ENCODE assay signal across 13 mouse cellular contexts in the genomic region with DNA sequence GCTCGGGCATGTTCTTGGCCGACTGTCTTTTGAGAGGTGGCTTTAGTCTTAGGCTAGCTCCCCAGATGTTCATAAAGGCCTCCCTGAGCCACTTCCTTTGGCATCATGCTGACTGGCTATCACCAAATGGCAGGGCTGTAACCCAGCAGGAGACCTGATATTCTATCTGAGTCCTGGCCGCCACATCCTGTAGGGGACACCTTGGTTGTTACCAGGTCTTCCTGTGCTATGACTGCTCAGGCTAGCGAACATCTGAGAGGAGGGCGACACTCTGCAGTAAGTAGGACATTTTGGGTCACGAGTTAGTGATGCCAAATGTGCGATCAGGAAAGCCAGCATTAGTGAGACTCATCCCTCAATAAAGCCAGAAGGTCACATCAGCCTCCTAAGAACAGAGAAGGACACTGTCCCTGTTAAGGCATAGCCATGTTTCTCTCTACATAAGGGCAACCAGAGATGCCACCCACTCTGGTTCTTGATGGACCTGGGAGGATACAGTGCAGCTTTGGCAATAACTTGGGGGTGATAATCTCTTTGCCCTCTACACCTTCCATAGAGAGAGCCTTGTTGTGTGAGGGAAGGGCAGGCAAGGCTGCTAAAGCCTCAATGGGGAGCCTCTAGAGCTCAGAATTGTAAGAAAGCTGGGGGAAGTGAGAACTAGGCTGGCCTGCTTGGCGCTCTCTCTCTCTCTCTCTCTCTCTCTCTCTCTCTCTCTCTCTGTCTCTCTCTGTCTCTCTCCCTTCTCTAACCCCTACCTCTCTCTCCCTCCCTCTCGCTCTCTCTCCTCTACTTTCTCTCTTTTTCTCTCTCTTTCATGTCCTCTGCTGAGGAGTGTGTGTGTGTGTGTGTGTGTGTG. TPM values are rescaled to one million over a fixed set of nuclear protein-coding genes. Genes with fewer than 3 reads are reported as not detected.
DNase-seq lines count a peak whose midpoint lies in the region; ATAC-seq and TF ChIP-seq lines count a peak whose summit lies in the region.
"Had no signal": no experiment of that assay in that cellular context is flagged by ENCODE, and none has a peak within 500 bp of the region (broad histone marks: within the 10 kb centered on the region; RNA-seq: fewer than 3 reads in every experiment).

No protein-coding gene starts in this region.

- H3K27ac ChIP-seq in heart, embryonic 10.5 days: peak overlapping the region; percentile 48; the same call in 1 of the 2 replicates
- H3K27ac ChIP-seq in lung, embryonic 14.5 days (ENCODE audit: low read depth): no peak overlapping the region
- H3K27ac ChIP-seq in embryonic fibroblast, embryonic 13.5 days (ENCODE audit: insufficient read depth, low read length): peak overlapping the region; percentile 50

- peak; percentile 25; the same call in 1 of the 2 replicates for ATAC-seq in lung, embryonic 14.5 days (ENCODE audit: insufficient read depth)
- ATAC-seq: intestine, embryonic 16.5 days had no signal

- no peaks in the 10 kb centered on the region for H3K27me3 ChIP-seq in heart, embryonic 10.5 days (ENCODE audit: insufficient read depth, poor library complexity, severe bottlenecking)
- H3K27me3 ChIP-seq in lung, embryonic 14.5 days (ENCODE audit: insufficient read depth, low read length): no peaks in the 10 kb centered on the region

- WGBS in heart, embryonic 10.5 days: 51% methylated on average over 9 of the region's 9 CpGs
- 65% methylated on average over 9 of the region's 9 CpGs for WGBS in lung, embryonic 14.5 days

- TF ChIP-seq POLR2A in embryonic fibroblast, embryonic 13.5 days (IDR thresholded peaks at IDR 0.05; ENCODE audit: low read depth, low read length): no peak

- no peak overlapping the region for H3K9ac ChIP-seq in lung, embryonic 14.5 days

- peaks cover 69% of the 10 kb centered on the region for H3K4me1 ChIP-seq in heart, embryonic 10.5 days
- no peaks in the 10 kb centered on the region; the same call in 1 of the 2 replicates for H3K4me1 ChIP-seq in lung, embryonic 14.5 days (ENCODE audit: insufficient read depth)
- H3K4me1 ChIP-seq in embryonic fibroblast, embryonic 13.5 days (ENCODE audit: control insufficient read depth, insufficient read depth, low read length): peaks cover 5% of the 10 kb centered on the region

- no peak overlapping the region for H3K4me3 ChIP-seq in heart, embryonic 10.5 days
- no peak overlapping the region for H3K4me3 ChIP-seq in lung, embryonic 14.5 days (ENCODE audit: low read depth, low read length)
- no peak overlapping the region for H3K4me3 ChIP-seq in embryonic fibroblast, embryonic 13.5 days (ENCODE audit: insufficient read depth, low read length)

- peaks cover 11% of the 10 kb centered on the region for H3K36me3 ChIP-seq in heart, embryonic 10.5 days
- H3K36me3 ChIP-seq in lung, embryonic 14.5 days (ENCODE audit: insufficient read depth): peaks cover 9% of the 10 kb centered on the region; the same call in 1 of the 2 replicates

- TF ChIP-seq CTCF in lung, embryonic 14.5 days (IDR thresholded peaks at IDR 0.05; ENCODE audit: low read depth): no peak
- TF ChIP-seq CTCF in embryonic fibroblast, embryonic 13.5 days (IDR thresholded peaks at IDR 0.05; ENCODE audit: borderline replicate concordance, insufficient read depth, low read length): no peak

- H3K9me3 ChIP-seq in heart, embryonic 10.5 days: no peaks in the 10 kb centered on the region
- no peaks in the 10 kb centered on the region for H3K9me3 ChIP-seq in lung, embryonic 14.5 days (ENCODE audit: low read depth, low read length)

- H3K4me2 ChIP-seq in lung, embryonic 14.5 days: no peak overlapping the region

- no peak for DNase-seq in heart, embryonic 10.5 days (ENCODE audit: low spot score)
- DNase-seq in heart, adult 11 months: no peak
- DNase-seq in lung, embryonic 14.5 days: no peak
- no peak for DNase-seq in lung, postnatal 25 days (ENCODE audit: low spot score)
- peak; percentile 14 for DNase-seq in naive thymus-derived CD4-positive, alpha-beta T cell, adult 2 months (ENCODE audit: low read depth)
- no peak for DNase-seq in adrenal gland, adult 18-20 months (ENCODE audit: low spot score in 2 of 2)
- DNase-seq in urinary bladder, adult 18-20 months (ENCODE audit: low spot score in 2 of 2): no peak
- DNase-seq: retina, postnatal 1 day had no signal

RNA-seq across cellular contexts. Expression of gene Sept8, which starts 9.6 kb away (rescaled TPM):
- 20.1 and 22.9 TPM in 2 replicates for polyA plus RNA-seq in heart, embryonic 10.5 days (2016; fragmentation: Nextera tagmentation; extraction: Ambion mirVana)
- 25.3 and 25.6 TPM in 2 replicates for polyA plus RNA-seq in lung, embryonic 14.5 days (2014; fragmentation: Nextera tagmentation; extraction: Ambion mirVana)
- 88.6 and 91.6 TPM in 2 replicates for polyA plus RNA-seq in embryonic fibroblast, embryonic 13.5 days (2011; ENCODE audit: insufficient read length, low read depth, missing spikeins)
- 10 to 100 TPM; 28.9 to 32.1 TPM for total RNA-seq in adrenal gland, adult 18-20 months (2021)

RNA-seq across cellular contexts. Expression of gene Kif3a, which starts 38.6 kb away (rescaled TPM):
- 32.7 and 47.1 TPM in 2 replicates for polyA plus RNA-seq in heart, embryonic 10.5 days (2016; fragmentation: Nextera tagmentation; extraction: Ambion mirVana)
- 67.9 and 69.7 TPM in 2 replicates for polyA plus RNA-seq in lung, embryonic 14.5 days (2014; fragmentation: Nextera tagmentation; extraction: Ambion mirVana)
- polyA plus RNA-seq in embryonic fibroblast, embryonic 13.5 days (2011; ENCODE audit: insufficient read length, low read depth, missing spikeins): 27.3 and 35.3 TPM in 2 replicates
- total RNA-seq in adrenal gland, adult 18-20 months (2021): 10 to 100 TPM; 23.2 to 25.9 TPM

RNA-seq across cellular contexts. Expression of gene Sowaha, which starts 48.6 kb away (rescaled TPM):
- 0.32 and 0.38 TPM in 2 replicates for polyA plus RNA-seq in heart, embryonic 10.5 days (2016; fragmentation: Nextera tagmentation; extraction: Ambion mirVana)
- 0.17 and 0.18 TPM in 2 replicates for polyA plus RNA-seq in lung, embryonic 14.5 days (2014; fragmentation: Nextera tagmentation; extraction: Ambion mirVana)
- not detected in 2 replicates for polyA plus RNA-seq in embryonic fibroblast, embryonic 13.5 days (2011; ENCODE audit: insufficient read length, low read depth, missing spikeins)
- under 1 TPM; 0.19 to 0.30 TPM for total RNA-seq in adrenal gland, adult 18-20 months (2021)

RNA-seq across cellular contexts. Expression of gene Gm9945, which starts 48.7 kb away (rescaled TPM):
- not detected in 2 replicates for polyA plus RNA-seq in heart, embryonic 10.5 days (2016; fragmentation: Nextera tagmentation; extraction: Ambion mirVana)
- polyA plus RNA-seq in lung, embryonic 14.5 days (2014; fragmentation: Nextera tagmentation; extraction: Ambion mirVana): not detected in 2 replicates
- polyA plus RNA-seq in embryonic fibroblast, embryonic 13.5 days (2011; ENCODE audit: insufficient read length, low read depth, missing spikeins): not detected in 2 replicates
- total RNA-seq in adrenal gland, adult 18-20 months (2021): not detected
- polyA plus RNA-seq: forebrain, embryonic 11.5 days; gonadal fat pad, adult 2 months; intestine, embryonic 16.5 days had no signal

RNA-seq across cellular contexts. Expression of gene Gm9837, which starts 58.3 kb away (rescaled TPM):
- not detected in 2 replicates for polyA plus RNA-seq in heart, embryonic 10.5 days (2016; fragmentation: Nextera tagmentation; extraction: Ambion mirVana)
- not detected in 2 replicates for polyA plus RNA-seq in lung, embryonic 14.5 days (2014; fragmentation: Nextera tagmentation; extraction: Ambion mirVana)
- polyA plus RNA-seq in embryonic fibroblast, embryonic 13.5 days (2011; ENCODE audit: insufficient read length, low read depth, missing spikeins): not detected in 2 replicates
- not detected for total RNA-seq in adrenal gland, adult 18-20 months (2021)
- total RNA-seq: left cerebral cortex, postnatal 25 days had no signal
- polyA plus RNA-seq: forebrain, embryonic 11.5 days; gonadal fat pad, adult 2 months; intestine, embryonic 16.5 days had no signal
